Mouse (Mus musculus): ENCODE data around the gene Ergic1.

DNA sequence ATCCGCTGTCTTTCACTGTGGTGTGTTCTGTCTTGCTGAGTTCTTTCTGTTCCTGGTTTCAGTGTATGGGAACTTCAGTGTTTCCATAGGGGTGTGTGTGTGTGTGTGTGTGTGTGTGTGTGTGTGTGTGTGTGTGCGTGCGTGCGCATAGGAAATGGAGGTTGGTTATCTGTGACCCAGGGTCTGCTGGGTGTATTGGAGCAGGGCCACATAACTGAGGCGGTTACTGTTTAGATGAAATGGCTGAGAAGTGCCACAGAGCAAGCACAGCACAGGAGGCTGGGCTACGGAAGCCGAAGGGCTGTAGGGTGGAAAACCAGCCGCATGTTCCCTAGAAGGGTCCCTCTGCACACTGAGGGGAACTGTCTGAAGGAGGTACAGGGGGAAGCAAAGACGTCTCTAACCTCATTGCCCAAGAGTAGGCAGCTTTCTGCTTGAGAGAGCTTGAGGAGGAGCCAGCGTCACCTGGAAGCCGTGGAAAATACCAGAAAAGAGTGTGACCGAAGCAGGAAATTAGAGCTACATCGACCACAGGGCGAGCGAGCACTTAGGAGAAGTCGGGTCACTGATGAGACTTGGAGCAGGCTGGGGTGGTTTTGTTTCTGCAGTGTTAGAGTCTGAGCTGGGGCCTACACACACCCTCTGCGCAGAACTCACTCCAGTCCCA is 125.2 kb downstream of the Ergic1 start:
- TF ChIP-seq POLR2A (IDR thresholded peaks at IDR 0.05; ENCODE audit: insufficient read depth, low read depth, low read length) (no peak), EP300 (IDR thresholded peaks at IDR 0.05; ENCODE audit: insufficient read depth, low read depth, low read length) (no peak), CTCF (IDR thresholded peaks at IDR 0.05) (no peak)

Measured in heart, adult 2 months (tissue).